Mouse (Mus musculus): ENCODE results near the gene Iqch. TPM values are rescaled to one million over a fixed set of nuclear protein-coding genes. Genes with fewer than 3 reads are reported as not detected.

Iqch gene
- polyA plus RNA-seq, 1 experiment from 2014 or later = 0.09 TPM

GRCm38 (mm10) chr9:63585251-63585650, 17.0 kb downstream of the Iqch start:
- no peak for ATAC-seq (ENCODE audit: low FRiP score, low TSS enrichment)
- Histone ChIP-seq H3K4me2 (replicated peaks; ENCODE audit: low read depth, low read length) (no peak overlapping the region), H3K9me3 (ENCODE audit: control insufficient read depth, low read length) (no peaks in the 10 kb centered on the region), H3K4me1 (ENCODE audit: control insufficient read depth, insufficient read depth, low read length) (no peaks in the 10 kb centered on the region), H3K36me3 (ENCODE audit: control insufficient read depth, insufficient read depth, low read length) (no peaks in the 10 kb centered on the region), H3K27me3 (ENCODE audit: control insufficient read depth, insufficient read depth, low read length) (no peaks in the 10 kb centered on the region; the same call in 1 of the 2 replicates), H3K4me3 (ENCODE audit: low read length) (no peak overlapping the region), H3K9ac (ENCODE audit: low read depth, low read length) (no peak overlapping the region), H3K27ac (ENCODE audit: low read depth, low read length) (no peak overlapping the region)
- 94% methylated on average over 6 of the region's 6 CpGs for WGBS

GRCm38 (mm10) chr9:63581778-63582177, 20.5 kb downstream of the Iqch start:
- Histone ChIP-seq H3K9ac (ENCODE audit: low read depth, low read length) (no peak overlapping the region), H3K4me3 (ENCODE audit: low read length) (no peak overlapping the region), H3K9me3 (ENCODE audit: control insufficient read depth, low read length) (no peaks in the 10 kb centered on the region), H3K4me2 (replicated peaks; ENCODE audit: low read depth, low read length) (no peak overlapping the region), H3K27me3 (ENCODE audit: control insufficient read depth, insufficient read depth, low read length) (no peaks in the 10 kb centered on the region; the same call in 1 of the 2 replicates), H3K27ac (ENCODE audit: low read depth, low read length) (no peak overlapping the region), H3K36me3 (ENCODE audit: control insufficient read depth, insufficient read depth, low read length) (no peaks in the 10 kb centered on the region), H3K4me1 (ENCODE audit: control insufficient read depth, insufficient read depth, low read length) (no peaks in the 10 kb centered on the region)
- no peak for ATAC-seq (ENCODE audit: low FRiP score, low TSS enrichment)
- WGBS = 81% methylated on average over 4 of the region's 4 CpGs

- WGBS = 76% methylated on average over 2 of the region's 2 CpGs
- no peaks in the 10 kb centered on the region for H3K36me3 ChIP-seq (ENCODE audit: control insufficient read depth, insufficient read depth, low read length)
- H3K9me3 ChIP-seq (ENCODE audit: control insufficient read depth, low read length) = no peaks in the 10 kb centered on the region
- no peak for ATAC-seq (ENCODE audit: low FRiP score, low TSS enrichment)
- H3K27me3 ChIP-seq (ENCODE audit: control insufficient read depth, insufficient read depth, low read length) = no peaks in the 10 kb centered on the region; the same call in 1 of the 2 replicates
- H3K4me3 ChIP-seq (ENCODE audit: low read length) = no peak overlapping the region
- H3K4me1 ChIP-seq (ENCODE audit: control insufficient read depth, insufficient read depth, low read length) = no peaks in the 10 kb centered on the region
- H3K9ac ChIP-seq (ENCODE audit: low read depth, low read length) = no peak overlapping the region
- no peak overlapping the region for H3K4me2 ChIP-seq (replicated peaks; ENCODE audit: low read depth, low read length)
- H3K27ac ChIP-seq (ENCODE audit: low read depth, low read length) = no peak overlapping the region
These were observed 22.2 kb downstream of the Iqch start for GRCm38 (mm10) chr9:63580046-63580445.

- 84% methylated on average over 5 of the region's 5 CpGs for WGBS
These were observed 22.6 kb downstream of the Iqch start for GRCm38 (mm10) chr9:63579644-63580043.

DNA sequence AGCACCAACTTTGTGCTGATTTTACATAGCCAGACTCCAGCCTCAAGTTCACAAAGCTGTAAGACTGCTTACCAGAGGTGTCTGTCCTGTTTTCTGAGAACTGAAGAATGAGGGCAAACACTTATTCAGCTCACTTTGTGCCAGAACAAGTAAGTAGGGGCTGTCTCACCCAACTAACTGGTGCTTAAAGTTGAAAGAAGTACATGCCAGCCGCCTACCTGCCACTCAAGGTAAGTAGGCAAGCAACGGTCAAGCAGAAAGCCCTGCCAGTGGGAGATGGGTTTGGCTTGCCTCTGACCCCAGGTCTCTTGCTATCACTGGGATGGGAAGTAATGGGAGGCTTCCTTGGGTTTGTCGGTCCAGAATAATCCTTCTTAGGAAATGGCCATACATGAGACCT, 24.8 kb downstream of the Iqch start:
- H3K4me1 ChIP-seq (ENCODE audit: control insufficient read depth, insufficient read depth, low read length) = no peaks in the 10 kb centered on the region
- no peak overlapping the region for H3K9ac ChIP-seq (ENCODE audit: low read depth, low read length)
- no peak overlapping the region for H3K4me2 ChIP-seq (replicated peaks; ENCODE audit: low read depth, low read length)
- 91% methylated on average over 3 of the region's 3 CpGs for WGBS
- no peak overlapping the region for H3K27ac ChIP-seq (ENCODE audit: low read depth, low read length)
- H3K9me3 ChIP-seq (ENCODE audit: control insufficient read depth, low read length) = no peaks in the 10 kb centered on the region
- no peaks in the 10 kb centered on the region for H3K36me3 ChIP-seq (ENCODE audit: control insufficient read depth, insufficient read depth, low read length)
- H3K4me3 ChIP-seq (ENCODE audit: low read length) = no peak overlapping the region
- no peaks in the 10 kb centered on the region for H3K27me3 ChIP-seq (ENCODE audit: control insufficient read depth, insufficient read depth, low read length)
- no peak for ATAC-seq (ENCODE audit: low FRiP score, low TSS enrichment)

More at GRCm38 (mm10) chr9:63579644-63580043, 22.6 kb downstream of the Iqch start:
- Histone ChIP-seq H3K27ac (ENCODE audit: low read depth, low read length) (no peak overlapping the region), H3K4me2 (replicated peaks; ENCODE audit: low read depth, low read length) (no peak overlapping the region), H3K36me3 (ENCODE audit: control insufficient read depth, insufficient read depth, low read length) (no peaks in the 10 kb centered on the region), H3K9me3 (ENCODE audit: control insufficient read depth, low read length) (no peaks in the 10 kb centered on the region), H3K4me3 (ENCODE audit: low read length) (no peak overlapping the region), H3K4me1 (ENCODE audit: control insufficient read depth, insufficient read depth, low read length) (no peaks in the 10 kb centered on the region), H3K27me3 (ENCODE audit: control insufficient read depth, insufficient read depth, low read length) (no peaks in the 10 kb centered on the region; the same call in 1 of the 2 replicates), H3K9ac (ENCODE audit: low read depth, low read length) (no peak overlapping the region)
- ATAC-seq (ENCODE audit: low FRiP score, low TSS enrichment) = no peak

DNA sequence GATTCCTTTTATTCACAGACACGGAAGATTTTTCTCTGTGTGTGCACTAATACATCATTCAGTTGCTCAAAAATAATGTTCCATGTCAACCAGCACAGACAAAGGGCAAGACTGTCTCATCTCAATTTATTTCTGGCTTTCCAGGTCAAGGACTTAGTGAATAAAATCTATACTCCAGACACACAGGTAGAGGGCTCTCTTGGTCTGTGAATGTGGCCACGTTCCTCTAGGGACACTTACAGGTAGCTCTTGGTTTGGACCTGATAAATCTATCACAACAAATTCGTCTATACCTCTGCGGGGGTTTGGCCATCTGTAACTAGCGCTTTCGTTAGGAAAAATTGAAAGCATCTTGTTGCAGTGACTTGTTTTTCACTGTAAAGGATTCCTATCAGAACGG, 29.4 kb downstream of the Iqch start:
- Histone ChIP-seq H3K27me3 (ENCODE audit: control insufficient read depth, insufficient read depth, low read length) (no peaks in the 10 kb centered on the region), H3K9ac (ENCODE audit: low read depth, low read length) (no peak overlapping the region), H3K9me3 (ENCODE audit: control insufficient read depth, low read length) (no peaks in the 10 kb centered on the region), H3K4me1 (ENCODE audit: control insufficient read depth, insufficient read depth, low read length) (peaks cover 13% of the 10 kb centered on the region), H3K4me3 (ENCODE audit: low read length) (no peak overlapping the region), H3K4me2 (replicated peaks; ENCODE audit: low read depth, low read length) (no peak overlapping the region), H3K27ac (ENCODE audit: low read depth, low read length) (no peak overlapping the region), H3K36me3 (ENCODE audit: control insufficient read depth, insufficient read depth, low read length) (no peaks in the 10 kb centered on the region)
- ATAC-seq (ENCODE audit: low FRiP score, low TSS enrichment) = no peak
- 70% methylated on average over 7 of the region's 7 CpGs for WGBS

DNA sequence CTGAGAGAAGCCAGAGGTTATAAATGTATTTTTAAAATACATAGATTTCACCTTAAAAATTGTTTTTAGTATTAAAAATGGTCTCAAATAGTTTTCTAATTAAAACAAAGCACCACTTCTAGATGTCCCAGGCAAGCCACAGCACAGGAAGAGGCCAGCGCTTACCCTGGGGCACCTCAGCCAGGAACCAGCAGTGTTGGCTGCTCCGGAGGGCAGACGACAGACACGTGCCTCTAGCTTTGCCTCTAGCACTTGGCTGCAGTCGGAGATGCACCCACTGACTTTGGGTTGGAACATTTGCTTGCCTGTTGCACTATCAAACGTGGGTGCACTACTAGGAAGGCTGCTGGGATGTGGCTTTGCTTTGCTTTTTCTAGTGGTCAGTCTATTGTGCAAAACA, 30.4 kb downstream of the Iqch start:
- Histone ChIP-seq H3K4me1 (ENCODE audit: control insufficient read depth, insufficient read depth, low read length) (peaks cover 13% of the 10 kb centered on the region), H3K9me3 (ENCODE audit: control insufficient read depth, low read length) (no peaks in the 10 kb centered on the region), H3K27me3 (ENCODE audit: control insufficient read depth, insufficient read depth, low read length) (no peaks in the 10 kb centered on the region), H3K9ac (ENCODE audit: low read depth, low read length) (no peak overlapping the region), H3K4me2 (replicated peaks; ENCODE audit: low read depth, low read length) (no peak overlapping the region), H3K36me3 (ENCODE audit: control insufficient read depth, insufficient read depth, low read length) (no peaks in the 10 kb centered on the region), H3K4me3 (ENCODE audit: low read length) (no peak overlapping the region), H3K27ac (ENCODE audit: low read depth, low read length) (no peak overlapping the region)
- ATAC-seq (ENCODE audit: low FRiP score, low TSS enrichment) = no peak
- 23% methylated on average over 6 of the region's 6 CpGs for WGBS

DNA sequence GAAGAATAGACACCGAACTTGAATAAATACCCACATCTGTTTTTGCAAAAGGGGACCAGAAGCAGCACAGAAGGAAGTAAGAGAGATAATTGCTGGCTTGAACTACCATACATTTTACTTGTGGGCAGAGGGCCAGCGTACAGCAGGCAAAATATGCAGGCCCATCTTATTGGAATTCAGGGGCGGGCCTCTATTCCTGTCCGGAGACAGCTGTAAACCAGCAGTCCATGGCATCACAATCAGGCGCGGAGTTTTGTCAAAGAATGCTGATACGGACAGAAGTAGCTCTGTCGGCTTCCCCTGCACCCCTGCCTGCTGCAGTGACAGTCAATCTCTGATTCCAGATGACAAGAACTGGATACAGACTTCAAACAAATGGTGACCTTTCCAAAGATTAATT, 33.5 kb downstream of the Iqch start:
- H3K27me3 ChIP-seq (ENCODE audit: control insufficient read depth, insufficient read depth, low read length) = no peaks in the 10 kb centered on the region
- H3K36me3 ChIP-seq (ENCODE audit: control insufficient read depth, insufficient read depth, low read length) = no peaks in the 10 kb centered on the region
- no peak overlapping the region for H3K9ac ChIP-seq (ENCODE audit: low read depth, low read length)
- H3K4me3 ChIP-seq (ENCODE audit: low read length) = no peak overlapping the region
- no peaks in the 10 kb centered on the region for H3K9me3 ChIP-seq (ENCODE audit: control insufficient read depth, low read length)
- no peak for ATAC-seq (ENCODE audit: low FRiP score, low TSS enrichment)
- WGBS = 39% methylated on average over 8 of the region's 8 CpGs
- peaks cover 13% of the 10 kb centered on the region for H3K4me1 ChIP-seq (ENCODE audit: control insufficient read depth, insufficient read depth, low read length)
- H3K27ac ChIP-seq (ENCODE audit: low read depth, low read length) = no peak overlapping the region
- H3K4me2 ChIP-seq (replicated peaks; ENCODE audit: low read depth, low read length) = no peak overlapping the region

- H3K9me3 ChIP-seq (ENCODE audit: control insufficient read depth, low read length) = no peaks in the 10 kb centered on the region
- H3K36me3 ChIP-seq (ENCODE audit: control insufficient read depth, insufficient read depth, low read length) = no peaks in the 10 kb centered on the region
- H3K9ac ChIP-seq (ENCODE audit: low read depth, low read length) = no peak overlapping the region
- WGBS = 76% methylated on average over 6 of the region's 6 CpGs
- H3K4me3 ChIP-seq (ENCODE audit: low read length) = no peak overlapping the region
- H3K4me1 ChIP-seq (ENCODE audit: control insufficient read depth, insufficient read depth, low read length) = peaks cover 13% of the 10 kb centered on the region
- H3K4me2 ChIP-seq (replicated peaks; ENCODE audit: low read depth, low read length) = no peak overlapping the region
- no peak overlapping the region for H3K27ac ChIP-seq (ENCODE audit: low read depth, low read length)
- no peaks in the 10 kb centered on the region for H3K27me3 ChIP-seq (ENCODE audit: control insufficient read depth, insufficient read depth, low read length)
- ATAC-seq (ENCODE audit: low FRiP score, low TSS enrichment) = no peak
These were observed 34.0 kb downstream of the Iqch start for GRCm38 (mm10) chr9:63568314-63568713.
